Mouse (Mus musculus) limb, embryonic 13.5 days (tissue): ENCODE data around the gene Ppfia1. TPM values are rescaled to one million over a fixed set of nuclear protein-coding genes. Genes with fewer than 3 reads are reported as not detected.

Source experiments
- ATAC-seq: fragments of 200-750 bp; cut with Nextera tagmentation; 2 replicates; pipeline ENCODE4 v1.8.0; 2017; ENCODE audit warnings: low read depth, moderate number of reproducible peaks, moderate TSS enrichment; ENCODE audit not compliant: low FRiP score
- H3K27ac ChIP-seq: fragments of 300-500 bp; sonication (generic); 2 replicates; pipeline ENCODE4 v1.5.1; 2015; ENCODE audit warnings: inconsistent platforms, mild to moderate bottlenecking, moderate library complexity
- H3K27me3 ChIP-seq: fragments of 300-500 bp; sonication (generic); 2 replicates; pipeline ENCODE4 v1.6.1; 2015; ENCODE audit warnings: mild to moderate bottlenecking, inconsistent platforms
- H3K36me3 ChIP-seq: fragments of 300-500 bp; sonication (generic); 2 replicates; pipeline ENCODE4 v1.6.1; 2015; ENCODE audit warnings: inconsistent platforms, mild to moderate bottlenecking, moderate library complexity
- H3K4me1 ChIP-seq: fragments of 300-500 bp; sonication (generic); 2 replicates; pipeline ENCODE4 v1.6.1; 2015; ENCODE audit warnings: inconsistent platforms
- H3K4me2 ChIP-seq: fragments of 300-500 bp; sonication (generic); replicated peaks from 2 replicates; pipeline ENCODE4 v1.6.1; 2015; ENCODE audit warnings: inconsistent platforms, mild to moderate bottlenecking, moderate library complexity
- H3K4me3 ChIP-seq: fragments of 300-500 bp; sonication (generic); 2 replicates; pipeline ENCODE4 v1.5.1; 2015; ENCODE audit warnings: moderate library complexity, mild to moderate bottlenecking, inconsistent platforms
- H3K9ac ChIP-seq: fragments of 300-500 bp; sonication (generic); 2 replicates; pipeline ENCODE4 v1.6.1; 2015; ENCODE audit warnings: mild to moderate bottlenecking, inconsistent platforms
- H3K9me3 ChIP-seq: fragments of 300-500 bp; sonication (generic); 2 replicates; pipeline ENCODE4 v1.6.1; 2016; ENCODE audit warnings: inconsistent platforms
- WGBS: fragments of 180-500 bp; shearing (Covaris S2); methylation state at CpG from one replicate; pipeline ENCODE4 v1.1.7; 2015; 5-methylcytosine and 5-hydroxymethylcytosine counted together
- polyA plus RNA-seq: library from polyadenylated mRNA; unstranded; fragments of >200 nt; fragmentation: Nextera tagmentation; extraction: Ambion mirVana; gene quantifications from 2 replicates; pipeline ENCODE4 v1.2.1, GENCODE M21; 2015

Gene Ppfia1
- polyA plus RNA-seq, 1 experiment from 2014 or later: 43.2 TPM

- H3K36me3 ChIP-seq: peaks cover 97% of the 10 kb centered on the region
These were observed 106.4 kb downstream of the Ppfia1 start for GRCm38 (mm10) chr7:144447146-144447545.

DNA sequence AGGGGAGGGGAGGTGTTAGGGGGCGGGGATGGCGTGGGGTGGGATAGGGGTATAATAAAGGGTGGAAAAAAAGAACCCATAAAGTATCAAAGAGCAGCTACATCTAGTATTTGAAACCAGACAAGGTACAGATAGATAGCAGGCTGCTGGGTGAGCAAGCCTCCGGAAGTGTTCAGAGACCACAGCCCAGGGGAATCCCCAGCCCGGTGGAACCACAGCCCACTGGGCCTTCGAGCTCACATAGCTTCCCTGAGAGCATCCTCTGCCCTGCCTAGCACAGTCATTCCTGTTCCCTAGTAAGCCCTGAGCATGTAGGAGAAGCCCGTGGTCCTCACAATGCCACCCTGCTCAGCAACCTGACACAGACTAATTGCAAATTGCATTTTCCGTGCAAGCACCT lies 108.7 kb downstream of the Ppfia1 start:
- H3K4me1 ChIP-seq: no peaks in the 10 kb centered on the region
- no peaks in the 10 kb centered on the region for H3K9me3 ChIP-seq
- no peak overlapping the region for H3K9ac ChIP-seq
- no peak for ATAC-seq
- no peak overlapping the region for H3K27ac ChIP-seq
- 96% methylated on average over 7 of the region's 7 CpGs for WGBS
- H3K27me3 ChIP-seq: no peaks in the 10 kb centered on the region
- H3K4me2 ChIP-seq: no peak overlapping the region
- H3K4me3 ChIP-seq: no peak overlapping the region
- peaks cover 97% of the 10 kb centered on the region for H3K36me3 ChIP-seq

More at GRCm38 (mm10) chr7:144447146-144447545, 106.4 kb downstream of the Ppfia1 start:
- WGBS: 83% methylated on average over 3 of the region's 3 CpGs
- no peak for ATAC-seq
- H3K4me3 ChIP-seq: no peak overlapping the region
- no peak overlapping the region for H3K27ac ChIP-seq
- no peaks in the 10 kb centered on the region for H3K4me1 ChIP-seq
- no peak overlapping the region for H3K4me2 ChIP-seq
- H3K9ac ChIP-seq: peak overlapping the region; percentile 19; the same call in 1 of the 2 replicates
- no peaks in the 10 kb centered on the region for H3K27me3 ChIP-seq
- H3K9me3 ChIP-seq: no peaks in the 10 kb centered on the region

DNA sequence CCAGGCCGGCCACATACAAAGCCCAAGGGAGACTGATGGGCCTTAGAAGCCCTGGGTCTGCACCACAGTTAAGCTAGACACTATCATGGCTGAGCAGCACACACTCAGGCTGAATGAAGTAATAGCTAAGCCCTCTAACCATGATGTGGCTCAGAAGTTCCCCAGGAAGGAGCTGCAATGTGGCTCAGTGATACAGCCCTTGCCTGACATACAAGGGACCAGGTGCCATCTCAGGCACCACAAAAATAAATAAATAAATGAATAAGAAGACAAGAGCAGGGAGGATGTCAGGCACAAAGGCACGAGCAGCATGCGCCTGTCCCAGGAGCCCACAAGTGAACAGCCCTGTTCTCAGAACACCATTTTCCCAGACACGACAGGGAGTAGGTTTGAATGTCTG lies 111.6 kb downstream of the Ppfia1 start:
- no peak for ATAC-seq
- WGBS: 90% methylated on average over 4 of the region's 4 CpGs

GRCm38 (mm10) chr7:144441466-144441865 lies 112.1 kb downstream of the Ppfia1 start:
- peaks cover 97% of the 10 kb centered on the region for H3K36me3 ChIP-seq
- no peak overlapping the region for H3K4me3 ChIP-seq
- WGBS: 97% methylated on average over 11 of the region's 11 CpGs
- no peak overlapping the region for H3K27ac ChIP-seq
- H3K4me2 ChIP-seq: no peak overlapping the region
- no peak overlapping the region for H3K9ac ChIP-seq
- H3K27me3 ChIP-seq: no peaks in the 10 kb centered on the region
- no peaks in the 10 kb centered on the region for H3K4me1 ChIP-seq
- H3K9me3 ChIP-seq: no peaks in the 10 kb centered on the region
- ATAC-seq: no peak

More for the DNA sequence above, 111.6 kb downstream of the Ppfia1 start:
- no peak overlapping the region for H3K9ac ChIP-seq
- no peak overlapping the region for H3K4me3 ChIP-seq
- no peaks in the 10 kb centered on the region for H3K9me3 ChIP-seq
- no peak overlapping the region for H3K27ac ChIP-seq
- no peak overlapping the region for H3K4me2 ChIP-seq
- no peaks in the 10 kb centered on the region for H3K4me1 ChIP-seq
- peaks cover 97% of the 10 kb centered on the region for H3K36me3 ChIP-seq
- H3K27me3 ChIP-seq: no peaks in the 10 kb centered on the region

GRCm38 (mm10) chr7:144438811-144439210 lies 114.7 kb downstream of the Ppfia1 start:
- Histone ChIP-seq H3K4me3 (no peak overlapping the region), H3K4me1 (no peaks in the 10 kb centered on the region), H3K4me2 (no peak overlapping the region), H3K9ac (no peak overlapping the region), H3K9me3 (no peaks in the 10 kb centered on the region), H3K27ac (no peak overlapping the region), H3K36me3 (peaks cover 83% of the 10 kb centered on the region), H3K27me3 (no peaks in the 10 kb centered on the region)
- ATAC-seq: no peak
- WGBS: 95% methylated on average over 7 of the region's 7 CpGs

DNA sequence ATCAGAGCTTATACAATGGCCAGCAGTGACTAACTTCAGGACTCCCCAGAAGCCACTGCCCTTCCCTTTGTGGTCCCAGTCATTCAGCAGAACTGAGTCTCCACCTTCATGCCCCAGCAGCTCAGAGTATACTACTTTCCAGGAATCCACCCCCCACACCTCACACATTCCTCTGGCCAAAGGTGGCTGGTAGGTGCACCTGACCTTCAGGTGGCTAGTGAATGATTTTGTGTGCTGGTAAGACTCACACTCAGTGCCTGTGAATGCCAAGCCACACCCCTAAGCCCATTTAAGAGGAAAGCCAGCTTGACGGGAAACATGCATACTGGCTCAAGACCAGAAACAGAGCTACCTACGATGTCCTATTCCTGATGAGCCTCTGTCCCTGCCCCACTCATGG lies 120.6 kb downstream of the Ppfia1 start:
- 0 out of 2 replicates have a peak, but pooled peaks cover 5% of the 10 kb centered on the region for H3K9me3 ChIP-seq
- no peaks in the 10 kb centered on the region for H3K27me3 ChIP-seq
- ATAC-seq: no peak

GRCm38 (mm10) chr7:144427460-144427859 lies 126.1 kb downstream of the Ppfia1 start:
- H3K36me3 ChIP-seq: no peaks in the 10 kb centered on the region
- H3K4me2 ChIP-seq: no peak overlapping the region
- no peak for ATAC-seq
- no peak overlapping the region for H3K9ac ChIP-seq
- WGBS: 85% methylated on average over 3 of the region's 3 CpGs
- H3K27me3 ChIP-seq: no peaks in the 10 kb centered on the region
- H3K9me3 ChIP-seq: 0 out of 2 replicates have a peak, but pooled peaks cover 5% of the 10 kb centered on the region
- H3K4me3 ChIP-seq: no peak overlapping the region
- H3K27ac ChIP-seq: no peak overlapping the region
- H3K4me1 ChIP-seq: no peaks in the 10 kb centered on the region

More for the DNA sequence above, 120.6 kb downstream of the Ppfia1 start:
- no peak overlapping the region for H3K9ac ChIP-seq
- 72% methylated on average over 2 of the region's 2 CpGs for WGBS
- H3K4me2 ChIP-seq: no peak overlapping the region
- H3K4me3 ChIP-seq: no peak overlapping the region
- H3K4me1 ChIP-seq: no peaks in the 10 kb centered on the region
- H3K36me3 ChIP-seq: peaks cover 26% of the 10 kb centered on the region
- H3K27ac ChIP-seq: no peak overlapping the region

Other genes starting within 250 kb of the Ppfia1 start
- gene Cttn, start 82.7 kb downstream of the Ppfia1 start, polyA plus RNA-seq: 184 and 192 TPM in 2 replicates
- 9.6 and 10.6 TPM in 2 replicates for gene Fadd, start 28.7 kb upstream of the Ppfia1 start, polyA plus RNA-seq
- 5.6 TPM in 2 replicates for gene Ano1, start 198.2 kb upstream of the Ppfia1 start, polyA plus RNA-seq